Mouse (Mus musculus) midbrain, embryonic 12.5 days (tissue): ENCODE measurements at regions not wholly inside any gene's neighbourhood (a gene's known extent, or its start where the extent isn't known, plus 50 kb on each side); places are given as distances from the start of the nearest gene placed in this dataset.

ENCODE experiments used
- ATAC-seq: fragments of 200-750 bp; cut with Nextera tagmentation; 2 replicates; pipeline ENCODE4 v1.8.0; 2017; ENCODE audit warnings: low read depth, moderate TSS enrichment, moderate library complexity; ENCODE audit not compliant: low FRiP score
- H3K27ac ChIP-seq: fragments of 300-500 bp; sonication (generic); replicated peaks from 2 replicates; pipeline ENCODE4 v1.5.1; 2016; ENCODE audit warnings: mild to moderate bottlenecking
- H3K27me3 ChIP-seq: fragments of 300-500 bp; sonication (generic); 2 replicates; pipeline ENCODE4 v1.6.1; 2016; ENCODE audit warnings: mild to moderate bottlenecking
- H3K36me3 ChIP-seq: fragments of 300-500 bp; sonication (generic); 2 replicates; pipeline ENCODE4 v1.6.1; 2016
- H3K4me1 ChIP-seq: fragments of 300-500 bp; sonication (generic); 2 replicates; pipeline ENCODE4 v1.6.1; 2016
- H3K4me2 ChIP-seq: fragments of 300-500 bp; sonication (generic); replicated peaks from 2 replicates; pipeline ENCODE4 v1.6.1; 2016; ENCODE audit warnings: mild to moderate bottlenecking, moderate library complexity
- H3K4me3 ChIP-seq: fragments of 300-500 bp; sonication (generic); 2 replicates; pipeline ENCODE4 v1.5.1; 2016; ENCODE audit warnings: mild to moderate bottlenecking
- H3K9ac ChIP-seq: fragments of 300-500 bp; sonication (generic); replicated peaks from 2 replicates; pipeline ENCODE4 v1.6.1; 2016; ENCODE audit warnings: mild to moderate bottlenecking, moderate library complexity
- H3K9me3 ChIP-seq: fragments of 300-500 bp; sonication (generic); 2 replicates; pipeline ENCODE4 v1.6.1; 2016; ENCODE audit warnings: mild to moderate bottlenecking
- WGBS: fragments of 180-500 bp; shearing (Covaris S2); methylation state at CpG from one replicate; pipeline ENCODE4 v1.1.7; 2016; 5-methylcytosine and 5-hydroxymethylcytosine counted together

DNA sequence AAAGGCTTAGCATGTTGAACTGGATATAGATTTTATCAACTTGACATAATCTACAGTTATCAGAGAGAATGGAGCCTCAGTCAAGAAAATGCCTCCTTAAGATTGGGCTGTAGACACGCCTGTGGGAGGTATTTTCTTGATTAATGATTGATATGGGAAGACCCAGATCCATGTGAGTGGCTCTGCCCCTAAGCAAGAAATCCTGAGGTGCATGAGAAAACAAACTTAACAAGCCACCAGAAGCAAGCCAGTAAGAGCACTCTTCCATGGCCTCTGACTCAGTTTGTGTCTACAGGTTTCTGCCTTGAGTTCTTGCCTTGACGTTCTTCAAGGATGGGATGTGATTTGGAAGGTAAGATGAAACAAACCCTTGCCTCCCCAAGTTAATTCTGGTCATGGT lies 91.2 kb downstream of the Zbtb18 start:
- H3K9ac ChIP-seq: no peak overlapping the region
- no peak for ATAC-seq
- H3K36me3 ChIP-seq: no peaks in the 10 kb centered on the region
- H3K4me1 ChIP-seq: no peaks in the 10 kb centered on the region
- 86% methylated on average over 2 of the region's 2 CpGs for WGBS
- H3K4me2 ChIP-seq: no peak overlapping the region
- no peak overlapping the region for H3K4me3 ChIP-seq
- no peaks in the 10 kb centered on the region for H3K27me3 ChIP-seq
- H3K27ac ChIP-seq: no peak overlapping the region
- no peaks in the 10 kb centered on the region for H3K9me3 ChIP-seq

DNA sequence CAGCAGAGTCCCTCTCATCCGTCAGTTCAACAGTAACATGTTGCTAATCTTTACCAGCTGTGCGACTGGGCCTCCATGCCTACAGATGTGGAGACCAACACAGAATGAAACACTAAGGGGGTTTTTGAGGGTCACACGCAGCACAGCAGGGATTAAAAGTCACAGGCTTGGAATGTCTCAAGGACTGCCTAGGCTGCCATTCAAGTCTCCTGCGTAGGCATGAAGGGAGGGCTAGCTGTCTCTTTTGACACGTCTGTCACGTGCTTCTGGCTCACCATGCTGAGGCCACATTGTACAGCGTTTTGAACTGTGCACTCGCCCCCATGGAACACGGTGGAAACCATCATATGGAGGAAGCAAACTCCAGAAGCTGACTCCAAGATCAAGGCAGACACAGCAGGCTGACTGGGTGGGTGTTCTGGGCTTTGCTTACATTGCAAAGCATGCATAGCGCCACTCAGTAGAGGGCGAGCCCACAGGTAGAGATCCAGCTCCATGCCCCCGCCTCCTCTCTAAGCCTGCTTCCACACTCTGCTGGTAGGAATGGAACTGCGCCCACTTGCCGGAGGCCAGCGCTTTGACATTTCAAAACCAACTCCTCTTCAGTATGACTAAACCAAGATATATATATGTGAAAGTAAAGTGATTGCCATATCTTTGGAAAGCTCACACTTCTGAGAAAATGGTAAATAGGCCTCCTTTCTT lies 103.0 kb downstream of the Zbtb18 start:
- H3K36me3 ChIP-seq: no peaks in the 10 kb centered on the region
- H3K4me1 ChIP-seq: no peaks in the 10 kb centered on the region
- H3K4me2 ChIP-seq: no peak overlapping the region
- H3K27me3 ChIP-seq: no peaks in the 10 kb centered on the region
- H3K27ac ChIP-seq: no peak overlapping the region
- H3K9ac ChIP-seq: no peak overlapping the region
- no peak overlapping the region for H3K4me3 ChIP-seq
- WGBS: 76% methylated on average over 15 of the region's 15 CpGs
- ATAC-seq: no peak
- no peaks in the 10 kb centered on the region for H3K9me3 ChIP-seq

- Histone ChIP-seq H3K27me3 (no peaks in the 10 kb centered on the region), H3K27ac (no peak overlapping the region)
These were observed 105.6 kb downstream of the Zbtb18 start for GRCm38 (mm10) chr1:177547716-177548115.

DNA sequence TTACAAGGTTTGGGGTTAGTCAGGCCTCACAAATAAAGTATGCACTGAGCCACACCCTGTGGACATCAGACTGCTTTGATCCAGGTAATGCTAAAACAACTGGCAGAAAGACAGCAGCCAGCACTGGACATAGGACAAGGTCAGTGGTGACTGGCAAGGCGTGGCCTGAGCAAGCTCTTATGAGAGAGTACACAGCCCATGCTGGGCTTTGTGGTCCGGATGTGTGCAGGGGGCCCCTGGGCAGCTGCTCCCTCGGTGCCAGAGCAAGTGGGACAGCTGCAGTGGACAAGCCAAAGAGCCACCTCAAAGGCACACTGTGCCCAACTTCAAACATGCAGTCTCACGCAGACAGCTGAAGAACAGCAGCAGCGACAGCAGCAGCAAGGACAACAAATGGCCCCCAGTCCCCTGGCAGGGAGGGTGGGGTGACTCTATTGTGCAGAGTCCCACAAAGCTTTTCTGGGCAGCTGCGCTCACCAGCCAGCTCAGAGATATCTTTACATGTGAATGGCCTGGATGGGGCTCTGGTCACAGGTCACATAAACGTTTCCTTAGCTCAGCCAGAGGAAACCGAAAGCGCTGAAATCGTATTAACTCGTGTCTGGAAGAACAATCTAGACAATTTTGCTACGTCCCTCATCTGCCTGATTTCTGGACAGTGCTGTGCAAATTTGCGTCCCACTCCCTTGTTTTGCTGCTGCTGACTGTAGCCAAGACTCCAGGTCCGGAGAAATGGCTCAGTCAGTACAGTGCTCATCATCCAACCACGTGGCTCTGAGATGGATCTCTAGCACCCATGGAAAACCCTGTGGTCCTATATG lies 113.5 kb downstream of the Zbtb18 start:
- no peaks in the 10 kb centered on the region for H3K9me3 ChIP-seq
- H3K4me3 ChIP-seq: 0 out of 2 replicates have a peak overlapping the region, but pooled peaks have one; percentile 7
- H3K4me2 ChIP-seq: peak overlapping the region; percentile 41
- ATAC-seq: peak; percentile 95
- peak overlapping the region; percentile 83 for H3K27ac ChIP-seq
- peaks cover 12% of the 10 kb centered on the region for H3K4me1 ChIP-seq
- WGBS: 7% methylated on average over 15 of the region's 15 CpGs
- H3K36me3 ChIP-seq: no peaks in the 10 kb centered on the region
- H3K27me3 ChIP-seq: peaks cover 5% of the 10 kb centered on the region; the same call in 1 of the 2 replicates
- no peak overlapping the region for H3K9ac ChIP-seq

More at GRCm38 (mm10) chr1:177547716-177548115, 105.6 kb downstream of the Zbtb18 start:
- no peak overlapping the region for H3K4me3 ChIP-seq
- ATAC-seq: no peak
- no peaks in the 10 kb centered on the region for H3K9me3 ChIP-seq
- H3K9ac ChIP-seq: no peak overlapping the region
- H3K4me2 ChIP-seq: no peak overlapping the region
- H3K36me3 ChIP-seq: no peaks in the 10 kb centered on the region
- 88% methylated on average over 6 of the region's 6 CpGs for whole genome bisulfite sequencing
- H3K4me1 ChIP-seq: no peaks in the 10 kb centered on the region

DNA sequence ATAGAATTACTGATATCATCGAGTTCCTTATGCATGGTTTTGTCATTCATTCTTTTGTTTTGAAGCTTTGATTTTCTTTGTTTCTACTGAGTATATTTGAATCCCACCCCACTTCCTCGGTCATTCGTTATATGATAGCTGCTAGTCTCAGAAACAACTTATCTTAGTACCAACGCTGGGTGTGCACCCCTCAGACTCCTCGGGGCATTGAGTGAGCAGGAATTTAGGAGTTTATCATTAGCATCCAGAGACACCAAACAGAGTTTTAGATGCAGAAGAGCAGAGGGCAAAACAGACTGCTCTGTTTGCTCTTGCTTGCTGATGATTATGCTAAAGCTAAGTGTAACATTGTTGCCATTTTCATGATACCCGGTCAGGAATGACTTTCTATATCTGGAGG lies 115.3 kb downstream of the Zbtb18 start:
- peaks cover 22% of the 10 kb centered on the region for H3K4me1 ChIP-seq
- ATAC-seq: no peak
- 86% methylated on average over 6 of the region's 6 CpGs for WGBS

DNA sequence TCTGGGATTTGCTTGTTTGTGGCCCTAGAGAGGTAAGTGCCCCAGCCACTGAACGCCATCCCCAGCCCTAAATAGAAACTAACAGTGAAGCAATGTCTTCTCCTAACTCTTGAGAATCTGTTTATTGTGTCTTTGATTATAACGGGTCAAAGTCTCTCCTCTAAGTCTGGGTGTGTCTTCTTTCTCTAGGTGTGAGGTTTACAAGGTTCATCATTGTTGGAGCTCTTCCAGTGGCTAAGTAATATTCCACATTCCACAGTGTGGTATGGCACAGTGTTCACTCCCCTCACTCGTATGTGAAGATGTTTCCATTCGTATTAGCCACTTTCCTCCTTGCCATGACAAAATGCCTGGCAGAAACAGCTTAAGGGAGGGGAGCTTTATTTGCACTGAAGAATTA lies 115.7 kb downstream of the Zbtb18 start:
- WGBS: 79% methylated on average over 4 of the region's 4 CpGs
- no peak for ATAC-seq
- Histone ChIP-seq H3K27me3 (peaks cover 5% of the 10 kb centered on the region; the same call in 1 of the 2 replicates), H3K4me3 (no peak overlapping the region), H3K4me1 (peaks cover 23% of the 10 kb centered on the region), H3K27ac (no peak overlapping the region), H3K9me3 (no peaks in the 10 kb centered on the region), H3K4me2 (no peak overlapping the region), H3K9ac (no peak overlapping the region), H3K36me3 (no peaks in the 10 kb centered on the region)

More for the DNA sequence above, 115.3 kb downstream of the Zbtb18 start:
- H3K27me3 ChIP-seq: peaks cover 5% of the 10 kb centered on the region; the same call in 1 of the 2 replicates
- H3K36me3 ChIP-seq: no peaks in the 10 kb centered on the region
- no peaks in the 10 kb centered on the region for H3K9me3 ChIP-seq
- no peak overlapping the region for H3K27ac ChIP-seq
- H3K9ac ChIP-seq: no peak overlapping the region
- no peak overlapping the region for H3K4me2 ChIP-seq
- no peak overlapping the region for H3K4me3 ChIP-seq

DNA sequence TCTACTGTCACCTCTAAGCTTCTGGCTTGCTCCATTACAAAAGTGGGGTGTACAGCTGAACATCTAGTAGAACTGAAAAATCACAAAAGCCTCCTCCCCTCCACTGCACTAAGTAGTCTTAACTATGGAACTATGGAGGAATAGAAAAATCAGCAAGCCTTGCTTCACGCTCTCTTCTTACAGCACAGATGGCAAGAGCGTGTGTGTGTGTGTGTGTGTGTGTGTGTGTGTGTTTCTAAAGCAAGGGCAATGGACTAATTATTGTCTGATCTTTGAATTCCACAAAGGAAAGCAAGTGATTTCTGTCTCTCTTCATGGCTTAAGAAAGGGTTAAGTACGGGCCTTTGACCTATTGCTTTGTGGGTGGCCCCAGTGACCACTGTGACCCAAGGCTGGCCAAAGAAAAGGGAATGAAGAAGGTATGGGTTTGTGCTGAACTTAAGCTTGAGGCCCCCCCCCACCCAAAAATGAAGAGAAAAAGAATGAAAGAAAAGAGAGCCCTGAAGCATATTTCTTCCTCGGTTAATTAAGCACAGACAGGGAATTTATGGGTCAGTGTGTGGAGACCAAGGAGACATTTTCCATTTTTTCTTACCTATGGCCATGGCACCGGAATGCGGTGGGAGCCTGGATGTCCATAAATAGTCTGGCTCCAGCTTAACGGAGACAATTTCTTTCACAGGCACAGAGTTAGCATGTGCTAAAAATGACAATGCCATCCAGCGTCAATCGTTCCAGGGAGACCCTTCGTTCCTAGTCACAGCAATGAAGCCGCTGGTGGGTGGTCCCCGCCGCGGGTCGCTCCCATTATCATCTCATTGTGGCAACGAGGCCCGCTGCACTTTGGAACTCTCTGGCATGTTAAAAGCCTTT lies 119.8 kb downstream of the Zbtb18 start:
- ATAC-seq: peak; percentile 71
- Histone ChIP-seq H3K27ac (no peak overlapping the region), H3K9ac (no peak overlapping the region), H3K36me3 (no peaks in the 10 kb centered on the region), H3K4me1 (peaks cover 12% of the 10 kb centered on the region), H3K27me3 (peaks cover 9% of the 10 kb centered on the region; the same call in 1 of the 2 replicates), H3K4me2 (peak overlapping the region; percentile 32), H3K4me3 (no peak overlapping the region), H3K9me3 (no peaks in the 10 kb centered on the region)
- WGBS: 25% methylated on average over 17 of the region's 17 CpGs

GRCm38 (mm10) chr1:177562589-177562912 lies 120.4 kb downstream of the Zbtb18 start:
- Histone ChIP-seq H3K4me1 (peaks cover 12% of the 10 kb centered on the region), H3K27me3 (peaks cover 9% of the 10 kb centered on the region; the same call in 1 of the 2 replicates), H3K36me3 (no peaks in the 10 kb centered on the region), H3K27ac (no peak overlapping the region), H3K9me3 (no peaks in the 10 kb centered on the region), H3K4me3 (no peak overlapping the region), H3K4me2 (peak overlapping the region; percentile 32), H3K9ac (no peak overlapping the region)
- ATAC-seq: peak; percentile 45; the same call in 1 of the 2 replicates
- 34% methylated on average over 5 of the region's 5 CpGs for WGBS

- no peaks in the 10 kb centered on the region for H3K36me3 ChIP-seq
- H3K4me2 ChIP-seq: no peak overlapping the region
- H3K27me3 ChIP-seq: peaks cover 3% of the 10 kb centered on the region; the same call in 1 of the 2 replicates
- ATAC-seq: no peak
- no peak overlapping the region for H3K27ac ChIP-seq
- H3K9ac ChIP-seq: no peak overlapping the region
- H3K9me3 ChIP-seq: no peaks in the 10 kb centered on the region
- H3K4me3 ChIP-seq: no peak overlapping the region
- H3K4me1 ChIP-seq: peaks cover 12% of the 10 kb centered on the region
- WGBS: 87% methylated on average over 3 of the region's 3 CpGs
These were observed 123.5 kb downstream of the Zbtb18 start for GRCm38 (mm10) chr1:177565678-177566077.

- Histone ChIP-seq H3K4me1 (no peaks in the 10 kb centered on the region), H3K27me3 (peaks cover 3% of the 10 kb centered on the region; the same call in 1 of the 2 replicates), H3K9me3 (no peaks in the 10 kb centered on the region), H3K4me3 (no peak overlapping the region), H3K27ac (no peak overlapping the region), H3K4me2 (no peak overlapping the region), H3K36me3 (no peaks in the 10 kb centered on the region), H3K9ac (no peak overlapping the region)
- WGBS: 87% methylated on average over 9 of the region's 9 CpGs
- ATAC-seq: no peak
These were observed 126.1 kb downstream of the Zbtb18 start for GRCm38 (mm10) chr1:177568056-177568816.

DNA sequence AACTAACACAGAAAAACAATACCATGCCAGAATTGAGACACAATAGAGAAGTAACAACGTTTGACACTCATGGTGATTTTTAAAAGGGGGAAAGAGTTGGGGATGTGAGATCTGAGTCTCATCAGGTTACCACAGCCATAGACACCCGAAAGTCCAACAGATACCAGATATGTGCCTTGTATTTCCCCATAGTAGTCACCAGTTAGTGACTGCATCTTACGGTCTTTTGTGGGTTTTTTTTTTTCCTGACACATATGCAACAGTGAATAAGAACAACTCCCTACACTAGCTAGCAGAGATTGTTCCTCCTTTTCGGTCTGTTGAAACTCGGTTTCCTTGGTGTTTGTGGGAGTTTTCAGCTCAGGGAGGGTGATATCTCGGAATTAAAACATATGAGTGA lies 127.4 kb downstream of the Zbtb18 start:
- no peaks in the 10 kb centered on the region for H3K4me1 ChIP-seq
- no peak for ATAC-seq
- H3K4me3 ChIP-seq: no peak overlapping the region
- 84% methylated on average over 6 of the region's 6 CpGs for WGBS
- H3K27me3 ChIP-seq: no peaks in the 10 kb centered on the region
- no peak overlapping the region for H3K27ac ChIP-seq
- no peaks in the 10 kb centered on the region for H3K9me3 ChIP-seq
- H3K4me2 ChIP-seq: no peak overlapping the region
- H3K36me3 ChIP-seq: no peaks in the 10 kb centered on the region
- no peak overlapping the region for H3K9ac ChIP-seq
